Mouse (Mus musculus) stomach, embryonic 14.5 days (tissue): ENCODE data around the gene Mettl23. TPM values are rescaled to one million over a fixed set of nuclear protein-coding genes. Genes with fewer than 3 reads are reported as not detected.
"Not testable (repeated sequence)": the region's sequence is repeated elsewhere in the genome, so short reads cannot be mapped to it uniquely, and the experiment has no call there.

ENCODE experiments used
- ATAC-seq: fragments of 200-750 bp; cut with Nextera tagmentation; 2 replicates; pipeline ENCODE4 v1.8.0; 2017; ENCODE audit warnings: low read depth, moderate TSS enrichment; ENCODE audit not compliant: insufficient number of reproducible peaks, insufficient read depth, low FRiP score
- H3K27ac ChIP-seq: fragments of 300-500 bp; sonication (generic); 2 replicates; pipeline ENCODE4 v1.5.1; 2014; ENCODE audit warnings: mild to moderate bottlenecking, low read length, moderate library complexity, mixed read lengths
- H3K27me3 ChIP-seq: fragments of 300-500 bp; sonication (generic); 2 replicates; pipeline ENCODE4 v1.6.1; 2014; ENCODE audit warnings: low read length, control low read depth, mixed read lengths; ENCODE audit not compliant: control insufficient read depth, insufficient read depth
- H3K36me3 ChIP-seq: fragments of 300-500 bp; sonication (generic); 2 replicates; pipeline ENCODE4 v1.6.1; 2014; ENCODE audit warnings: mild to moderate bottlenecking, control low read depth, low read length, moderate library complexity, mixed read lengths; ENCODE audit not compliant: control insufficient read depth, insufficient read depth
- H3K4me1 ChIP-seq: fragments of 300-500 bp; sonication (generic); 2 replicates; pipeline ENCODE4 v1.6.1; 2014; ENCODE audit warnings: low read length, control low read depth, mixed read lengths; ENCODE audit not compliant: control insufficient read depth, insufficient read depth
- H3K4me2 ChIP-seq: fragments of 300-500 bp; sonication (generic); replicated peaks from 2 replicates; pipeline ENCODE4 v1.6.1; 2014; ENCODE audit warnings: low read depth, low read length, control low read depth
- H3K4me3 ChIP-seq: fragments of 300-500 bp; sonication (generic); 2 replicates; pipeline ENCODE4 v1.5.1; 2014; ENCODE audit warnings: low read depth, low read length, control low read depth
- H3K9ac ChIP-seq: fragments of 300-500 bp; sonication (generic); replicated peaks from 2 replicates; pipeline ENCODE4 v1.6.1; 2014; ENCODE audit warnings: low read depth, mild to moderate bottlenecking, control low read depth, low read length, moderate library complexity, mixed read lengths
- H3K9me3 ChIP-seq: fragments of 300-500 bp; sonication (generic); 2 replicates; pipeline ENCODE4 v1.6.1; 2016; ENCODE audit warnings: low read depth, low read length, control low read depth; ENCODE audit not compliant: control insufficient read depth
- WGBS: fragments of 180-500 bp; shearing (Covaris S2); extraction: QIAGEN DNeasy Blood & Tissue Kit; methylation state at CpG from one replicate; pipeline ENCODE4 v1.1.7; 2014; 5-methylcytosine and 5-hydroxymethylcytosine counted together
- polyA plus RNA-seq: library from polyadenylated mRNA; unstranded; fragments of >200 nt; fragmentation: Nextera tagmentation; extraction: Ambion mirVana; gene quantifications from 2 replicates; pipeline ENCODE4 v1.2.1, GENCODE M21; 2014

The Mettl23 gene
- polyA plus RNA-seq, 1 experiment from 2014 or later, result 71.7 TPM

- no peaks in the 10 kb centered on the region; the same call in 1 of the 2 replicates for H3K36me3 ChIP-seq
- H3K4me2 ChIP-seq, result no peak overlapping the region
- H3K27ac ChIP-seq, result no peak overlapping the region
- no peak overlapping the region for H3K4me3 ChIP-seq
- peaks cover 17% of the 10 kb centered on the region for H3K4me1 ChIP-seq
- H3K9me3 ChIP-seq, result no peaks in the 10 kb centered on the region
- H3K9ac ChIP-seq, result no peak overlapping the region
- no peaks in the 10 kb centered on the region for H3K27me3 ChIP-seq
- ATAC-seq, result no peak
- WGBS, result 79% methylated on average over 10 of the region's 10 CpGs
Observed at GRCm38 (mm10) chr11:116822626-116823025, 20.5 kb upstream of the Mettl23 start.

GRCm38 (mm10) chr11:116823255-116823654 is 19.8 kb upstream of the Mettl23 start:
- Histone ChIP-seq H3K27ac (no peak overlapping the region), H3K36me3 (no peaks in the 10 kb centered on the region; the same call in 1 of the 2 replicates), H3K9ac (no peak overlapping the region), H3K9me3 (no peaks in the 10 kb centered on the region), H3K4me3 (no peak overlapping the region), H3K4me2 (no peak overlapping the region), H3K4me1 (peaks cover 17% of the 10 kb centered on the region), H3K27me3 (no peaks in the 10 kb centered on the region)
- WGBS, result 94% methylated on average over 2 of the region's 2 CpGs
- no peak for ATAC-seq

- H3K4me3 ChIP-seq, H3K36me3 ChIP-seq, H3K4me2 ChIP-seq, H3K27me3 ChIP-seq, ATAC-seq, H3K9ac ChIP-seq, H3K27ac ChIP-seq, H3K9me3 ChIP-seq: not testable (repeated sequence)
- 95% methylated on average over 10 of the region's 10 CpGs for WGBS
- peaks cover 17% of the 10 kb centered on the region for H3K4me1 ChIP-seq
Observed at GRCm38 (mm10) chr11:116823885-116824284, 19.2 kb upstream of the Mettl23 start.

GRCm38 (mm10) chr11:116825230-116825629 is 17.8 kb upstream of the Mettl23 start:
- Histone ChIP-seq H3K4me1 (peaks cover 20% of the 10 kb centered on the region), H3K27ac (peak overlapping the region; percentile 53; the same call in 1 of the 2 replicates), H3K27me3 (no peaks in the 10 kb centered on the region), H3K4me2 (no peak overlapping the region), H3K9me3 (no peaks in the 10 kb centered on the region), H3K4me3 (no peak overlapping the region), H3K9ac (no peak overlapping the region), H3K36me3 (no peaks in the 10 kb centered on the region)
- WGBS, result 76% methylated on average over 5 of the region's 5 CpGs
- ATAC-seq, result no peak

GRCm38 (mm10) chr11:116826550-116827504 is 16.3 kb upstream of the Mettl23 start:
- Histone ChIP-seq H3K9me3 (no peaks in the 10 kb centered on the region), H3K27me3 (no peaks in the 10 kb centered on the region), H3K36me3 (no peaks in the 10 kb centered on the region), H3K4me2 (peak overlapping the region; percentile 87), H3K27ac (peak overlapping the region; percentile 59; the same call in 1 of the 2 replicates), H3K9ac (peak overlapping the region; percentile 78; the same call in 1 of the 2 replicates), H3K4me1 (peaks cover 20% of the 10 kb centered on the region), H3K4me3 (peak overlapping the region; percentile 68)
- ATAC-seq, result no peak
- 34% methylated on average over 17 of the region's 17 CpGs for WGBS

- Histone ChIP-seq H3K27me3 (no peaks in the 10 kb centered on the region), H3K4me3 (peak within 1 kb of the TSS; percentile 68), H3K9ac (peak within 1 kb of the TSS; percentile 78), H3K4me2 (peak within 1 kb of the TSS; percentile 87), H3K4me1 (peaks cover 13% of the 10 kb centered on the region), H3K36me3 (no peaks in the 10 kb centered on the region), H3K9me3 (no peaks in the 10 kb centered on the region), H3K27ac (peak within 1 kb of the TSS; percentile 59)
- peak; percentile 71; the same call in 1 of the 2 replicates for ATAC-seq
- under 1% methylated on average over 71 of the region's 71 CpGs for WGBS
Observed at GRCm38 (mm10) chr11:116827534-116828165, 15.4 kb upstream of the Mettl23 start, which contains the start of gene Mxra7. Mxra7 (minus strand) TSS chr11:116828046.

- no peak overlapping the region for H3K27ac ChIP-seq
- no peak overlapping the region for H3K4me2 ChIP-seq
- no peaks in the 10 kb centered on the region for H3K27me3 ChIP-seq
- peaks cover 40% of the 10 kb centered on the region for H3K36me3 ChIP-seq
- H3K9me3 ChIP-seq, result no peaks in the 10 kb centered on the region
- H3K9ac ChIP-seq, result no peak overlapping the region
- no peak overlapping the region for H3K4me3 ChIP-seq
- no peak for ATAC-seq
- 27% methylated on average over 4 of the region's 4 CpGs for WGBS
- peaks cover 5% of the 10 kb centered on the region; the same call in 1 of the 2 replicates for H3K4me1 ChIP-seq
Observed at GRCm38 (mm10) chr11:116832172-116832685, 10.8 kb upstream of the Mettl23 start.

GRCm38 (mm10) chr11:116834954-116835353 is 8.1 kb upstream of the Mettl23 start:
- no peak for ATAC-seq
- no peaks in the 10 kb centered on the region for H3K27me3 ChIP-seq
- no peak overlapping the region for H3K27ac ChIP-seq
- no peaks in the 10 kb centered on the region for H3K9me3 ChIP-seq
- H3K4me3 ChIP-seq, result no peak overlapping the region
- H3K36me3 ChIP-seq, result peaks cover 66% of the 10 kb centered on the region
- H3K4me1 ChIP-seq, result peaks cover 3% of the 10 kb centered on the region; the same call in 1 of the 2 replicates
- no peak overlapping the region for H3K9ac ChIP-seq
- WGBS, result 80% methylated on average over 1 of the region's 1 CpGs
- no peak overlapping the region for H3K4me2 ChIP-seq
